Mouse (Mus musculus) cerebellum, adult 2 months (tissue): ENCODE measurements around the gene Cc2d2a. TPM values are rescaled to one million over a fixed set of nuclear protein-coding genes. Genes with fewer than 3 reads are reported as not detected.

Source experiments
- DNase-seq, 2 experiments: peaks; one replicate each; pipeline ENCODE4 v3.0.0; 2021
- H3K27ac ChIP-seq: fragments of 200-500 bp; 2 replicates; pipeline ENCODE4 v1.5.1; 2012; ENCODE audit warnings: low read length, control low read depth, inconsistent platforms; ENCODE audit not compliant: insufficient read depth
- H3K27me3 ChIP-seq: fragments of 200-500 bp; 2 replicates; pipeline ENCODE4 v1.6.1; 2012; ENCODE audit warnings: inconsistent platforms, mild to moderate bottlenecking, low read length, moderate library complexity; ENCODE audit not compliant: control insufficient read depth, insufficient read depth
- H3K4me1 ChIP-seq: fragments of 200-500 bp; 2 replicates; pipeline ENCODE4 v1.6.1; 2011; ENCODE audit warnings: low read length; ENCODE audit not compliant: control insufficient read depth, insufficient read depth
- H3K4me3 ChIP-seq: fragments of 200-500 bp; replicated peaks from 2 replicates; pipeline ENCODE3; 2011; ENCODE audit warnings: mild to moderate bottlenecking, low read depth, low read length, control low read depth; ENCODE audit not compliant: insufficient read depth
- CTCF ChIP-seq: fragments of 200-500 bp; IDR thresholded peaks from 2 replicates; pipeline ENCODE4 v1.5.1; 2011; ENCODE audit warnings: low read depth, mild to moderate bottlenecking, control low read depth, low read length, moderate library complexity, borderline replicate concordance; ENCODE audit not compliant: insufficient read depth
- POLR2A ChIP-seq: fragments of 200-500 bp; IDR thresholded peaks from 2 replicates; pipeline ENCODE4 v1.6.1; 2011; ENCODE audit warnings: low read length, control low read depth, borderline replicate concordance; ENCODE audit not compliant: insufficient read depth
- WGBS: fragments of 180-500 bp; shearing (Covaris S2); methylation state at CpG from one replicate; pipeline ENCODE4 v1.1.7; 2018; 5-methylcytosine and 5-hydroxymethylcytosine counted together
- polyA plus RNA-seq: library from polyadenylated mRNA; depleted of rRNA; stranded (reverse); fragments of >200 nt; gene quantifications from 2 replicates; pipeline ENCODE4 v1.2.3, GENCODE M21; 2012

Cc2d2a gene
- polyA plus RNA-seq, 1 experiment: 15.4 TPM

GRCm38 (mm10) chr5:43745156-43745555 is 83.0 kb downstream of the Cc2d2a start:
- Histone ChIP-seq H3K4me3 (no peak overlapping the region), H3K27ac (no peak overlapping the region), H3K4me1 (no peaks in the 10 kb centered on the region), H3K27me3 (no peaks in the 10 kb centered on the region)
- 59% methylated on average over 5 of the region's 5 CpGs for WGBS
- TF ChIP-seq CTCF (no peak), POLR2A (no peak)
- no peak for DNase-seq

GRCm38 (mm10) chr5:43748039-43748438 is 85.9 kb downstream of the Cc2d2a start:
- TF ChIP-seq POLR2A: no peak
- no peak for TF ChIP-seq CTCF
- WGBS: 53% methylated on average over 4 of the region's 4 CpGs
- no peak for DNase-seq

GRCm38 (mm10) chr5:43749092-43749491 is 86.9 kb downstream of the Cc2d2a start:
- WGBS: 76% methylated on average over 3 of the region's 3 CpGs
- Histone ChIP-seq H3K27ac (no peak overlapping the region), H3K4me3 (no peak overlapping the region), H3K4me1 (no peaks in the 10 kb centered on the region), H3K27me3 (no peaks in the 10 kb centered on the region)
- DNase-seq: no peak
- no peak for TF ChIP-seq POLR2A
- no peak for TF ChIP-seq CTCF

More at GRCm38 (mm10) chr5:43748039-43748438, 85.9 kb downstream of the Cc2d2a start:
- Histone ChIP-seq H3K4me3 (no peak overlapping the region), H3K27me3 (no peaks in the 10 kb centered on the region), H3K4me1 (no peaks in the 10 kb centered on the region), H3K27ac (no peak overlapping the region)

- no peak overlapping the region for H3K4me3 ChIP-seq
Measured at GRCm38 (mm10) chr5:43770618-43771354, 108.6 kb downstream of the Cc2d2a start.

GRCm38 (mm10) chr5:43771555-43771954 is 109.4 kb downstream of the Cc2d2a start:
- WGBS: 92% methylated on average over 3 of the region's 3 CpGs
- H3K4me1 ChIP-seq: no peaks in the 10 kb centered on the region; the same call in 1 of the 2 replicates
- DNase-seq: no peak
- H3K4me3 ChIP-seq: no peak overlapping the region
- H3K27ac ChIP-seq: no peak overlapping the region
- no peak for TF ChIP-seq POLR2A
- no peak for TF ChIP-seq CTCF
- no peaks in the 10 kb centered on the region for H3K27me3 ChIP-seq

More at GRCm38 (mm10) chr5:43770618-43771354, 108.6 kb downstream of the Cc2d2a start:
- Histone ChIP-seq H3K4me1 (no peaks in the 10 kb centered on the region), H3K27me3 (no peaks in the 10 kb centered on the region), H3K27ac (no peak overlapping the region)
- TF ChIP-seq CTCF (no peak), POLR2A (no peak)
- no peak for DNase-seq
- WGBS: 73% methylated on average over 3 of the region's 3 CpGs

- DNase-seq: no peak
- Histone ChIP-seq H3K4me3 (no peak overlapping the region), H3K27me3 (no peaks in the 10 kb centered on the region), H3K4me1 (no peaks in the 10 kb centered on the region; the same call in 1 of the 2 replicates), H3K27ac (no peak overlapping the region)
- TF ChIP-seq POLR2A (no peak), CTCF (no peak)
Measured at GRCm38 (mm10) chr5:43776407-43776806, 114.3 kb downstream of the Cc2d2a start.

GRCm38 (mm10) chr5:43776993-43777392 is 114.8 kb downstream of the Cc2d2a start:
- Histone ChIP-seq H3K4me3 (no peak overlapping the region), H3K27me3 (no peaks in the 10 kb centered on the region), H3K27ac (no peak overlapping the region), H3K4me1 (no peaks in the 10 kb centered on the region; the same call in 1 of the 2 replicates)
- no peak for TF ChIP-seq POLR2A
- TF ChIP-seq CTCF: no peak
- 27% methylated on average over 1 of the region's 1 CpGs for WGBS
- no peak for DNase-seq

- H3K27ac ChIP-seq: no peak overlapping the region
- WGBS: 90% methylated on average over 3 of the region's 3 CpGs
- no peak for DNase-seq
- no peak overlapping the region for H3K4me3 ChIP-seq
- no peak for TF ChIP-seq POLR2A
- TF ChIP-seq CTCF: no peak
- no peaks in the 10 kb centered on the region for H3K27me3 ChIP-seq
- no peaks in the 10 kb centered on the region; the same call in 1 of the 2 replicates for H3K4me1 ChIP-seq
Measured at GRCm38 (mm10) chr5:43778583-43778982, 116.4 kb downstream of the Cc2d2a start.
